Mouse (Mus musculus) cerebellum, postnatal 36 days (tissue): ENCODE data around the gene Prkg1.

Source experiments
- DNase-seq, 2 experiments: peaks; one replicate each; pipeline ENCODE4 v3.0.0; 2021 to 2022; ENCODE audit warnings: mixed read lengths in 2 of 2

Gene Prkg1

GRCm38 (mm10) chr19:30826106-30826505 lies 938.7 kb downstream of the Prkg1 start:
- DNase-seq, result no peak

- no peak for DNase-seq
Measured at GRCm38 (mm10) chr19:30815661-30816060, 949.2 kb downstream of the Prkg1 start.

GRCm38 (mm10) chr19:30806265-30806664 lies 958.6 kb downstream of the Prkg1 start:
- no peak for DNase-seq

GRCm38 (mm10) chr19:30780803-30781202 lies 984.0 kb downstream of the Prkg1 start:
- no peak for DNase-seq

GRCm38 (mm10) chr19:30768316-30768715 lies 996.5 kb downstream of the Prkg1 start:
- DNase-seq, result no peak

GRCm38 (mm10) chr19:30744426-30744825 lies 1020.4 kb downstream of the Prkg1 start:
- DNase-seq, result no peak

- no peak for DNase-seq
Measured at GRCm38 (mm10) chr19:30699130-30699529, 1065.7 kb downstream of the Prkg1 start.

GRCm38 (mm10) chr19:30691258-30691657 lies 1073.6 kb downstream of the Prkg1 start:
- DNase-seq, result no peak

- DNase-seq, result no peak
Measured at GRCm38 (mm10) chr19:30690691-30691090, 1074.1 kb downstream of the Prkg1 start.

GRCm38 (mm10) chr19:30687942-30688341 lies 1076.9 kb downstream of the Prkg1 start:
- DNase-seq, result no peak

- DNase-seq, result no peak
Measured at GRCm38 (mm10) chr19:30676308-30676707, 1088.5 kb downstream of the Prkg1 start.

GRCm38 (mm10) chr19:30664269-30664668 lies 1100.6 kb downstream of the Prkg1 start:
- DNase-seq, result peak; percentile 38 to 41

GRCm38 (mm10) chr19:30642629-30643170 lies 1122.1 kb downstream of the Prkg1 start:
- DNase-seq, result no peak

GRCm38 (mm10) chr19:30637471-30637870 lies 1127.4 kb downstream of the Prkg1 start:
- no peak for DNase-seq

- no peak for DNase-seq
Measured at GRCm38 (mm10) chr19:30631051-30631450, 1133.8 kb downstream of the Prkg1 start.

GRCm38 (mm10) chr19:30626036-30626435 lies 1138.8 kb downstream of the Prkg1 start:
- no peak for DNase-seq

- no peak for DNase-seq
Measured at GRCm38 (mm10) chr19:30625391-30625790, 1139.4 kb downstream of the Prkg1 start.

GRCm38 (mm10) chr19:30623620-30624019 lies 1141.2 kb downstream of the Prkg1 start:
- no peak for DNase-seq

- no peak for DNase-seq
Measured at GRCm38 (mm10) chr19:30613150-30613865, 1151.5 kb downstream of the Prkg1 start.

- no peak for DNase-seq
Measured at GRCm38 (mm10) chr19:30586366-30586765, 1178.5 kb downstream of the Prkg1 start.

GRCm38 (mm10) chr19:30564516-30564915 lies 1200.3 kb downstream of the Prkg1 start:
- no peak for DNase-seq

GRCm38 (mm10) chr19:30563876-30564275 lies 1201.0 kb downstream of the Prkg1 start:
- DNase-seq, result no peak

GRCm38 (mm10) chr19:30558024-30558423 lies 1206.8 kb downstream of the Prkg1 start:
- no peak for DNase-seq

- peak; percentile 49 to 62 for DNase-seq
Measured at GRCm38 (mm10) chr19:30554467-30554881, 1210.4 kb downstream of the Prkg1 start.

GRCm38 (mm10) chr19:30553740-30554139 lies 1211.1 kb downstream of the Prkg1 start:
- DNase-seq, result no peak
